Mouse (Mus musculus): ENCODE data around the gene Trp53i13.

DNA sequence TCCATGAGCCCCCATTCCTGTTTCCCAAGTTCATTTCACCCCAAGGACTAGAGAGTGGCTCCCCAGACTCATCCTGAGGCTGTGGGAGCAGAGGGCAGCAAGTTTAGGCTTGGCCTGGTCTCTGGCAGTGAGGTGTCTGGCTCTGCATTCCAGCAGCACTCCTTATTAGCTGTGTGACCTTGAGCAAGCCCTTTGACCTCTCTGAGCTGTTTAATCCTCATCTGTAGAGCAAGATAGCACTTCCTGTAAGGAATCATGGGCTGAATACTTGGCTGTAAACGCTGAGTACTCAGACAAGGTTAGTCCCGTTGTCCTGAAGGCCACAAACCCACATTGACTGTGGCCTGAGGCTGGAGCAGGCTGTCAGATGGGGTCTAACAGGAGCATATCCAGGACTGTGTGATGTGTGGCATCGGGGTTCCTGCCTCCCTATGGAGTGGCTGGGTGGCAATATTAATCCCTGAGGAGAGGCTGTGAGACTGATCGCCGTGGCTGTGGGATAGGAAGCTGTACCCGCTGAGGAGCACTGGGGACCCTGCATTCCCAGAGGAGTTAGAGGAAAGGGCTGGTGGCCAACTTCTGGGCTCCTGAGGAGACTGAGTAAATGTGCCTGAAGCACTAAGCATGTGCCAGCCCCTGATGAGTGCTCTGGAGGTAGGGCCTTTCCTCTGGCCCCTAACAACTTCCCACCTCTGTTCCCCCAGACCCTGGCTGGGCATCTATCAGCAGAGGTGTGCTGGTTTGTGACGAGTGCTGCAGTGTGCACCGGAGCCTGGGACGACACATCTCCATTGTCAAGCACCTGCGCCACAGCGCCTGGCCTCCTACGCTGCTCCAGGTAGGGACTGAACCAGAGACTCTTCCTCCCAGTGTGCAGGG, 17.3 kb downstream of the Trp53i13 start:
- TF ChIP-seq CTCF (IDR thresholded peaks at IDR 0.05; ENCODE audit: borderline replicate concordance, control insufficient read depth, extremely low read depth, insufficient read depth, low read length, poor library complexity) (no peak), POLR2A (IDR thresholded peaks at IDR 0.05; ENCODE audit: control insufficient read depth, extremely low read depth, insufficient read depth, low read length, poor library complexity) (no peak)

All from thymus, adult 2 months (tissue).